Mouse (Mus musculus): ENCODE results near the gene Arhgef15.

Gene Arhgef15

GRCm38 (mm10) chr11:68911531-68912177, 45.6 kb downstream of the Arhgef15 start:
- DNase-seq = peak; percentile 68

GRCm38 (mm10) chr11:68908846-68909503, 48.3 kb downstream of the Arhgef15 start:
- DNase-seq = no peak

GRCm38 (mm10) chr11:68907251-68907650, 50.0 kb downstream of the Arhgef15 start:
- no peak for DNase-seq

- peak; percentile 60 for DNase-seq
These were observed 50.9 kb downstream of the Arhgef15 start for GRCm38 (mm10) chr11:68906461-68906790.

- DNase-seq = no peak
These were observed 51.4 kb downstream of the Arhgef15 start for GRCm38 (mm10) chr11:68905665-68906460.

- DNase-seq = no peak
These were observed 52.1 kb downstream of the Arhgef15 start for GRCm38 (mm10) chr11:68905138-68905531.

GRCm38 (mm10) chr11:68904375-68905137, 52.7 kb downstream of the Arhgef15 start:
- peak; percentile 90 for DNase-seq

- DNase-seq = no peak
These were observed 53.5 kb downstream of the Arhgef15 start for GRCm38 (mm10) chr11:68903775-68904174.

- DNase-seq = no peak
These were observed 54.5 kb downstream of the Arhgef15 start for GRCm38 (mm10) chr11:68902823-68903222.

- DNase-seq = no peak
These were observed 54.9 kb downstream of the Arhgef15 start for GRCm38 (mm10) chr11:68902367-68902766.

- DNase-seq = no peak
These were observed 55.3 kb downstream of the Arhgef15 start for GRCm38 (mm10) chr11:68902047-68902364.

GRCm38 (mm10) chr11:68901351-68902046, 55.8 kb downstream of the Arhgef15 start, which contains the start of gene Rpl26:
Gene Rpl26 (plus strand): TSS chr11:68901583.
- peak; percentile 99 for DNase-seq

GRCm38 (mm10) chr11:68900519-68901350, 56.5 kb downstream of the Arhgef15 start:
- no peak for DNase-seq

GRCm38 (mm10) chr11:68899815-68900214, 57.5 kb downstream of the Arhgef15 start:
- DNase-seq = no peak

- DNase-seq = no peak
These were observed 58.5 kb downstream of the Arhgef15 start for GRCm38 (mm10) chr11:68898790-68899189.

GRCm38 (mm10) chr11:68897838-68898237, 59.4 kb downstream of the Arhgef15 start:
- DNase-seq = no peak

GRCm38 (mm10) chr11:68897120-68897519, 60.2 kb downstream of the Arhgef15 start:
- DNase-seq = peak; percentile 57

- no peak for DNase-seq
These were observed 61.0 kb downstream of the Arhgef15 start for GRCm38 (mm10) chr11:68896247-68896646.

- DNase-seq = peak; percentile 13
These were observed 63.3 kb downstream of the Arhgef15 start for GRCm38 (mm10) chr11:68893911-68894464.
